Mouse (Mus musculus): Measurements from ENCODE around the gene Clec1a. TPM values are rescaled to one million over a fixed set of nuclear protein-coding genes. Genes with fewer than 3 reads are reported as not detected.

Clec1a gene
- total RNA-seq, 1 experiment from 2014 or later, result 7.9 TPM

- DNase-seq, result no peak
These were observed 45.8 kb downstream of the Clec1a start for GRCm38 (mm10) chr6:129405999-129406398.

GRCm38 (mm10) chr6:129403391-129403790 lies 48.4 kb downstream of the Clec1a start:
- no peak for DNase-seq

DNA sequence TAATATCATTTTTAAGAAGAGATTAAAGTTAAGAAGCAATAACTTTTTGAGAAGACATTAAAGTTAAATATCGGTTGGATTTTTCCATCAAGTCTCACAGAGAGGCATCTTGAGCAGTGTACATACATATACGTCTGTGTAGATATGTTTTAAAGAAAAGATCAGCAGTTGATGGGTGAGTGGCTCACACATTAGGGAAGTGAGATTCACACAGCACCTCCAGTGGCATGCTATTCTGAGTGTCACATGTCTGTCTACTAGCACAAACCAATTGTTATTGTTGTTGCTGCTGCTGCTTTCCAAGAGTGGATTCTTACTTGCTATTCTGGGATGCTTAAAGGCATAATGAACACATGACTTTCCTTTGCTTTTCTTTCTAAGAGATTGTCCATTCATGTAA lies 49.4 kb downstream of the Clec1a start:
- DNase-seq, result no peak

DNA sequence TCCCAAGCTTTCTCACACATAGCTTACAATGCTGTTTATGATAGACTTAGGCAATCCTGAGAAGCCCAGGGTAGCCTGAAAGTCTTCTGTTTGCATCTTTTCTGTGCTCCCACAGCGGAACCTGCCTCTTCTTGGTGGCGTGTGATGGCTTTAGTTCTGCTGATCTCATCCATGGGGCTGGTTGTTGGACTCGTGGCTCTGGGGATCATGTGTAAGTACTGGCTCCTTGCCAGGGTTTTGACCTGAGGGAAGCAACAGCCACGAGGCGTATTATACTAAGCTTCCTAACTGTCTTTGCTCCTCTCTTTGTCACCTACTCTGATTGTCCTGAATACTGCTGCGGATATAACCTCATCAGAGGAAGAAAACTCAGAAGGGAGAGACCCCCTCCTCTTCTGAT lies 51.9 kb downstream of the Clec1a start:
- DNase-seq, result peak; percentile 33

DNA sequence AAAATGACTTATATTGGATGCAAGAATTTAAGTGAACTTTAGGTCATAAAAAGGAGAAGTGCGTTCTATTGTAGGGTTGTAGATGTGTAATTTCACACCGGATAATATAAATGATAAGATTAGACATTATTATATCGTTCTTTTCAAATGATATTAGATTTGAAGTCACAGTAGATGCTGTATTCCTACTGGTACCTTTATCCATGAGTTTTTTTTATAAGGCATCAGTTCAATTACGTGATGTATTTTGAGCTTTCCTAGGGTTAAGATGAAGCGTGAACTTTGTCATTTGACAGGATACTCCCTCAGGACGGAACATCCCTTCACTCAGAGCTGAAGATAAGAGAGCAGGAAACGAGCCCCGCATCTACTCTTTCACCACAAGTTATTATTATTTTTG lies 54.8 kb downstream of the Clec1a start, which contains the start of gene Clec1b:
Gene Clec1b, plus strand, starts transcription at position 301 of the 400 bp plus-strand sequence.
- DNase-seq, result no peak

DNA sequence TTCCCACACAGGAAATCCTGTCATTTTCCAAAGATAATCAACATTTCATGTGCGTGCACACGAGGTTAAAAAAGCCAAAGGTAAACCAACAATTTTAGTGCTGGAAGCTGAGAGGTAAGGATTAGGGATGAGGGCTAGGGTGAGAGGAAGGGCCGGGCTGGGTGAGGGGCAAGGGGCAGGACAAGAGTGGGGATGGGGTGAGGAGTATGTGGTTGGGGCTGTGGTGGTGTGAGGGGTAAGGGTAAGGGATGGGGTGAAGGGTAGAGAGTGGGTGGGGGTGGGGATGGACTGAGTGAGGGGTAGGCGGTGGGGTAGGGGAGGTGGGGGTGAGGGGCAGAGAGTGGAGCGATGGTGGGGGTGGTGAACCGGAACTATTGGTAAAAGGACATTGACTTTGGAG lies 58.1 kb downstream of the Clec1a start:
- DNase-seq, result no peak

- no peak for DNase-seq
These were observed 58.6 kb downstream of the Clec1a start for GRCm38 (mm10) chr6:129393087-129393720.

DNA sequence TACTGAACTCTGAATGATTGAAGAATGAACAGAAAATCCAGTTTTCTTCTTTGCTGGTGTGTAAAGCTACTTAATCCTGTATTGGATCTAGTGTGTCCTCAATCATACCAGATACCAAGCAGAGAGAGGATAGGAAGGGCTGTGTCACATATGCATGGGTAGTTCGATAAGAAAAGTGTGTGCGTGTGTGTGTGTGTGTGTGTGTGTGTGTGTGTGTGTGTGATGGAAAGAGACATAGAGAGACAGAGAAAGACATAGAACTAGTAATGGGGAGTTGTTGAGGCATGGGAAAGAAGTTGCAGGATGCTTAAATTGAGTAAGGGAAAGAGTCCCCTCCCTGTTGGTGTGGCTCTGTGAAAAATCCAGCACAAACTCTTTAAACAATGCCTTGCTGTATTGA lies 66.0 kb downstream of the Clec1a start, which contains the start of gene Clec12b:
Gene Clec12b, minus strand, starts transcription at position 101 of the 400 bp plus-strand sequence.
- DNase-seq, result no peak

GRCm38 (mm10) chr6:129385000-129385399 lies 66.8 kb downstream of the Clec1a start:
- DNase-seq, result no peak

- DNase-seq, result no peak
These were observed 68.3 kb downstream of the Clec1a start for GRCm38 (mm10) chr6:129383466-129383865.

DNA sequence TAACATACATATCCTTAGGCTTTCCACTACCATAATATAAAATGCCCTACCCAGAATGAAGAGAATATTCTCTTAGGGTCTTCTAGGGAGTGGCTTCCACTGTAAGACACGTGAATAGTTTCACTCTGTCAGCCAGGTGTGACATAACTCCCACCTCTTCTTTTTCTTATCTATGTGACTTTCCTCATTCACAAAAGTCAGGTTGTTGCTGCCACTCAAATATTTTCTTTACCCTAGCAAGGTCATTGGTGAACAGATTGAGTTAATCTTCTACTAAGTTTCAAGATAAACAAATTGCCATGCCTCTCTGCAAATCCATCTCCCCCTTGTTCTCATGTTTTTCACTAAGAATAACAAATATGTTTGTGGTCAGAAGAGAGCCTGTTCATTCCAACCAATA lies 70.1 kb downstream of the Clec1a start:
- no peak for DNase-seq

GRCm38 (mm10) chr6:129380454-129380853 lies 71.3 kb downstream of the Clec1a start:
- DNase-seq, result no peak

- no peak for DNase-seq
These were observed 76.8 kb downstream of the Clec1a start for GRCm38 (mm10) chr6:129374937-129375471.

Other genes starting within 250 kb of the Clec1a start
- gene Cd69, start 176.6 kb downstream of the Clec1a start, total RNA-seq (2021), result 0.56 and 4.0 TPM in 2 replicates
- not detected in 2 replicates for gene 4922502D21Rik, start 120.2 kb downstream of the Clec1a start, total RNA-seq (2021)
- gene Clec12a, start 109.3 kb downstream of the Clec1a start, total RNA-seq (2021), result 0.67 and 0.79 TPM in 2 replicates
- gene Clec12b, start 66.1 kb downstream of the Clec1a start, total RNA-seq (2021), result 0.26 TPM in 1 of 2 replicates, not detected in the other
- gene Clec1b, start 54.7 kb downstream of the Clec1a start, total RNA-seq (2021), result 2.4 and 3.1 TPM in 2 replicates
- 0.82 and 1.4 TPM in 2 replicates for gene Clec9a, start 43.1 kb downstream of the Clec1a start, total RNA-seq (2021)
- gene Olr1, start 55.2 kb upstream of the Clec1a start, total RNA-seq (2021), result 1.1 TPM in 1 of 2 replicates, not detected in the other
- not detected in 2 replicates for gene Tmem52b, start 60.6 kb upstream of the Clec1a start, total RNA-seq (2021)
- 216 and 263 TPM in 2 replicates for gene Gabarapl1, start 81.2 kb upstream of the Clec1a start, total RNA-seq (2021)
- gene Klre1, start 125.9 kb upstream of the Clec1a start, total RNA-seq (2021), result not detected in 2 replicates
- 3.0 TPM in 1 of 2 replicates, not detected in the other for gene Klrd1, start 139.8 kb upstream of the Clec1a start, total RNA-seq (2021)
- gene Klrk1, start 171.9 kb upstream of the Clec1a start, total RNA-seq (2021), result 1.5 TPM in 1 of 2 replicates, not detected in the other
- not detected in 2 replicates for gene Klrc3, start 191.3 kb upstream of the Clec1a start, total RNA-seq (2021)
- gene Klrc2, start 208.7 kb upstream of the Clec1a start, total RNA-seq (2021), result not detected in 2 replicates
- not detected in 2 replicates for gene Klrc1, start 227.0 kb upstream of the Clec1a start, total RNA-seq (2021)

All from adrenal gland, postnatal 14 days (tissue).